ENCODE assay signal across 9 mouse cellular contexts in the genomic region with DNA sequence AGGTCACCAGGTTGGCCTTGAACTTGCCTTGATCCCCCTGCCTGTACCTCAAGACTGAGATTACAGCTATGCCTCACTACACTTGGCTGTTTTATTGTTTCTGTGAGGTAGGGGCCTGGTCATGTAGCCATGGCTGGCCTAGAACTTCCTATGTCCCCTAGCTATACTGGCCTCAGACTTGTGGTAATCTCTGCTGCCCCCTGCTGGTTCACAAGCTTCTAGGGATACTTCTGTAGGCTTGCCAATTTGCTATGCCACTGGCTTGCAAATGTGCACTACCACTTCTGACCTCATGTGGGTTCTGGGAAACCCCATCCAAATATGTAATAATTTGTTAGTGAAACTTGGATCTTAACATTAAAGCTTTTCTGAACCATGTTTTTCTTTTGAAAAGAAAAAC.
DNase-seq lines count a peak whose midpoint lies in the region; ATAC-seq lines count a peak whose summit lies in the region.
"Had no signal": no experiment of that assay in that cellular context is flagged by ENCODE, and none has a peak within 500 bp of the region (broad histone marks: within the 10 kb centered on the region; RNA-seq: fewer than 3 reads in every experiment).

No protein-coding gene starts in this region.

- no peaks in the 10 kb centered on the region for H3K4me1 ChIP-seq in embryonic facial prominence, embryonic 12.5 days
- no peaks in the 10 kb centered on the region for H3K4me1 ChIP-seq in heart, embryonic 16.5 days (ENCODE audit: control insufficient read depth, insufficient read depth, low read length)

- H3K27me3 ChIP-seq in embryonic facial prominence, embryonic 12.5 days = no peaks in the 10 kb centered on the region
- no peaks in the 10 kb centered on the region for H3K27me3 ChIP-seq in heart, embryonic 16.5 days (ENCODE audit: control insufficient read depth, insufficient read depth, low read length)
- H3K27me3 ChIP-seq: limb, embryonic 13.5 days had no signal

- H3K9ac ChIP-seq in embryonic facial prominence, embryonic 12.5 days = no peak overlapping the region
- no peak overlapping the region for H3K9ac ChIP-seq in heart, embryonic 16.5 days (ENCODE audit: low read length)
- H3K9ac ChIP-seq: limb, embryonic 13.5 days had no signal

- H3K36me3 ChIP-seq in embryonic facial prominence, embryonic 12.5 days = 0 out of 2 replicates have a peak, but pooled peaks cover 7% of the 10 kb centered on the region
- peaks cover 37% of the 10 kb centered on the region for H3K36me3 ChIP-seq in heart, embryonic 16.5 days (ENCODE audit: control insufficient read depth, insufficient read depth)

- H3K27ac ChIP-seq in embryonic facial prominence, embryonic 12.5 days = no peak overlapping the region
- no peak overlapping the region for H3K27ac ChIP-seq in heart, embryonic 16.5 days (ENCODE audit: low read length)
- H3K27ac ChIP-seq: limb, embryonic 13.5 days had no signal

- 0 out of 2 replicates have a peak, but pooled peaks have one; percentile 56 for ATAC-seq in embryonic facial prominence, embryonic 12.5 days (ENCODE audit: insufficient number of reproducible peaks, insufficient read depth, low FRiP score, low TSS enrichment)
- peak; percentile 72; the same call in 1 of the 2 replicates for ATAC-seq in heart, embryonic 16.5 days (replicated peaks; ENCODE audit: extremely low read depth, insufficient read depth, low FRiP score)

- H3K9me3 ChIP-seq in embryonic facial prominence, embryonic 12.5 days = no peaks in the 10 kb centered on the region
- H3K9me3 ChIP-seq in heart, embryonic 16.5 days (replicated peaks; ENCODE audit: control insufficient read depth, low read length) = no peaks in the 10 kb centered on the region
- H3K9me3 ChIP-seq: limb, embryonic 13.5 days had no signal

- DNase-seq in CD8-positive naive resting alpha-beta T cell, adult 2 months (ENCODE audit: low read depth in 2 of 2, low spot score in 2 of 2) = peak; percentile 46 to 58
- DNase-seq in adrenal gland, adult 8-10 months = peak; percentile 59
- peak; percentile 79 to 83 for DNase-seq in kidney, postnatal 4 days
- DNase-seq in lung, postnatal 10 days = peak; percentile 89
- peak; percentile 56 to 75 for DNase-seq in right cerebral cortex, postnatal 10 days (ENCODE audit: low spot score in 2 of 2)
- DNase-seq in urinary bladder, postnatal 36 days (ENCODE audit: low spot score in 2 of 2) = peak; percentile 42 to 62

- H3K4me3 ChIP-seq in embryonic facial prominence, embryonic 12.5 days = no peak overlapping the region
- no peak overlapping the region for H3K4me3 ChIP-seq in heart, embryonic 16.5 days (ENCODE audit: low read length)
- H3K4me3 ChIP-seq: limb, embryonic 13.5 days had no signal

- no peak overlapping the region for H3K4me2 ChIP-seq in embryonic facial prominence, embryonic 12.5 days (replicated peaks)
- H3K4me2 ChIP-seq in heart, embryonic 16.5 days (ENCODE audit: low read depth, low read length) = no peak overlapping the region
- H3K4me2 ChIP-seq: limb, embryonic 13.5 days had no signal
